Mouse (Mus musculus): Measurements from ENCODE around the gene S100pbp. TPM values are rescaled to one million over a fixed set of nuclear protein-coding genes. Genes with fewer than 3 reads are reported as not detected.

S100pbp gene
- polyA plus RNA-seq, 1 experiment from 2014 or later = 18.0 TPM

DNA sequence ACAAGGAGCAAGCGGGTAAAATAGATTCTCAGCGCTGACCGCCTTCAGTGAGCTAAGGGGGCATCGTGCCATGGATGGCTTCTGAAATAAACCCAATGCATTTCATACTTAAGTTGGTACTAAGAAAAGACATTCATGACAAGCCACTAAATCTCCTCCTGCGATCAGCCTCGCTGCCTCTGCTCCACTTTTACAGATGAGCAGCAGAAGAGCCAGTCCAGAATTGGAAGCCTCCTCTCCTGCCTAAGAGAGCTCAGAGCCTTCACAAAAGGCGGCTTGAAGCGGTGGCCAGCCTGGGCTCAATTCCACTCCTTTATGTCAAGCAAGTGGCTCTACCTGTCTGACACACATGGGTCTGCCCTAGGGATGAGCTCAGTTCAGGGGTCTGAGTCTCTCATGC, 72.8 kb downstream of the S100pbp start:
- peaks cover 39% of the 10 kb centered on the region for H3K27me3 ChIP-seq
- no peak overlapping the region for H3K9ac ChIP-seq
- WGBS = 94% methylated on average over 8 of the region's 8 CpGs
- no peak for ATAC-seq (ENCODE audit: low FRiP score)
- no peaks in the 10 kb centered on the region for H3K9me3 ChIP-seq
- H3K4me1 ChIP-seq (replicated peaks) = peaks cover 56% of the 10 kb centered on the region
- no peaks in the 10 kb centered on the region for H3K36me3 ChIP-seq
- H3K4me2 ChIP-seq = no peak overlapping the region
- H3K4me3 ChIP-seq = no peak overlapping the region
- H3K27ac ChIP-seq = no peak overlapping the region

DNA sequence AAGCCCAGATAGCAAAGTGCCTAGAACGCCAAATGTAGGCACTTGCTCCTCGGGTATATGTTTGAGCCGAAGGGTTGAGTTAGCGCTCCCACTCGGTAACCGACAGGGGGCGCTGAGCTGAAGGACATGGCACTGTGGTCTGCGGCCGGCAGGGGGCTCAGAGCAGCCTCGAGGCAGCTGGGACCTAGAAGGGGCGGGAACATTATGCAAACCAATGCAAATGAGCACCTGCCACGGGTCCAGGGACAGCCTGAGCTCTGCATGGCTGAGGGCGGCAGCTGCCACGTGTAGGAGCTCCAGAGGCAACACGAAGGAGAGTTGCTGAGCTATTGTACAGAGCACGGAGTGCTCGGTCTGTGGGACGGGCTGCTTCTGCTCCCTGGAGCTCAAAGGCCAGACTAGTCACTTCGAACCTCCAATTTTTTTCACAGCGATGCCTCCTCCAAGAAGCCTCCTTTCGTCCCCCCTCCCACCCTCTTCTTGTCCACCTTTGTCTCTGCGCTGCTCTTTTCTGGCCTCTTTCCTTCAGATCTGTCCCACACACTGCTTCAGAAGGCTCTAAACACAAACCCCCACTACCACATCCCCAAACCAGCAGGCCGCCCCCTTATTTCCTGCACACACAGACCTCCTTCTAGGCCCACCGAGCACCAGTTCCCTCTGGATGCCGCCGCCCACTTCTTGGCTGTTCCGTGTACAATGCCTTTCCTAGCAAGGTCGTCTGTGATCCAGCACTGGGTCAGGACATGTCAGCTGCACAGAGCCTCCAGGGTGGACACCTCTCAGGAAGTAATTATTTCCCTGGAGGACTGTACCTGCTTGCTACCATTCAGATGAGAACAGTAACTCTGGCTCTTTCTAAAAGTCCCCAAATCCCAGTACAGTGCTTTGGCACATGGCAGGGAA, 76.2 kb downstream of the S100pbp start:
- H3K9me3 ChIP-seq = no peaks in the 10 kb centered on the region
- peak overlapping the region; percentile 8; the same call in 1 of the 2 replicates for H3K27ac ChIP-seq
- H3K4me3 ChIP-seq = no peak overlapping the region
- H3K4me2 ChIP-seq = peak overlapping the region; percentile 21; the same call in 1 of the 2 replicates
- 28% methylated on average over 28 of the region's 28 CpGs for WGBS
- ATAC-seq (ENCODE audit: low FRiP score) = peak; percentile 79
- no peak overlapping the region for H3K9ac ChIP-seq
- no peaks in the 10 kb centered on the region for H3K36me3 ChIP-seq
- H3K4me1 ChIP-seq (replicated peaks) = peaks cover 36% of the 10 kb centered on the region
- peaks cover 21% of the 10 kb centered on the region; the same call in 1 of the 2 replicates for H3K27me3 ChIP-seq

DNA sequence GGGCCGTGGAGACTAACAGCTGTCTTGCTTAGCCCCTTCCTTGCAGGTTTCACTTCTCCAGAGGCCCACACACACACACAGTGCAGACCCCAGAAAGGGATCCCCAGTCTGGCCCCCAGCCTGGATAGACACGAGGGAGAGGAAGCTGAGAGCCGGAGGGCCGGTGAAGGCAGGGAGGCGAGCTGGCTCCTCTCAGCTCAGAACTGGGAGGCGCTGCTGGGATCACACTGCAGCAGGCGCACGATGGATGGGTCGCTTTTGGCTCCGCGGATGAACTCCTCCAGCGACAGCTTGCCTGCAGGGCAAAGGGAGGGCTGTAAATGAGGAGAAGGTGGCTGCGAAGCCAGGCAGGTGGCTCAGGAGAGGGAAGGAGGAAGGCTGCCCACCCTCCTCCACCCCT, 77.3 kb downstream of the S100pbp start:
- H3K27me3 ChIP-seq = peaks cover 28% of the 10 kb centered on the region
- 46% methylated on average over 13 of the region's 13 CpGs for WGBS
- H3K4me3 ChIP-seq = no peak overlapping the region
- peak overlapping the region; percentile 43; the same call in 1 of the 2 replicates for H3K9ac ChIP-seq
- ATAC-seq (ENCODE audit: low FRiP score) = no peak
- no peak overlapping the region for H3K27ac ChIP-seq
- no peaks in the 10 kb centered on the region for H3K36me3 ChIP-seq
- peak overlapping the region; percentile 15; the same call in 1 of the 2 replicates for H3K4me2 ChIP-seq
- no peaks in the 10 kb centered on the region for H3K9me3 ChIP-seq
- peaks cover 36% of the 10 kb centered on the region for H3K4me1 ChIP-seq (replicated peaks)

DNA sequence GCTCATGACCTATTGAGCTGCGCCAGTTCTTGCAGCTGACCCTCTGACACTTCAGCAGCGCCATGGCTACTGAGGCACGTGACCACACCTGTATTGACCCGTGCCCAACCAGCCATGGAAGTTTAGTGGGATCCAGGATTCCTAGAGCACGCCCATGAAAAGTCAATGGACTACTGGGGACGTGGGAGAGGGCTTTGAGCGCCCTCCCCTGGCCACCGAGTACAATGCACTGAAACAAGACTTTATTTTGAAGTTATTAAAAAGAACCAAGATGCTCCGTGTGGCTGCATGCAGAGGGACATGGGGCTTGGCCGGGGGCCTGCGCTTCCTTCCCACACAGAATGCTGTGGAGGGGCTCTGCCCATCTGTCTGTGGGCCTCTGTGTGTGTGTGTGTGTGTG, 78.2 kb downstream of the S100pbp start:
- no peak overlapping the region for H3K27ac ChIP-seq
- peaks cover 36% of the 10 kb centered on the region for H3K4me1 ChIP-seq (replicated peaks)
- ATAC-seq (ENCODE audit: low FRiP score) = no peak
- H3K4me2 ChIP-seq = no peak overlapping the region
- H3K4me3 ChIP-seq = no peak overlapping the region
- H3K36me3 ChIP-seq = no peaks in the 10 kb centered on the region
- H3K27me3 ChIP-seq = peaks cover 34% of the 10 kb centered on the region
- no peak overlapping the region for H3K9ac ChIP-seq
- 57% methylated on average over 11 of the region's 11 CpGs for whole genome bisulfite sequencing
- no peaks in the 10 kb centered on the region for H3K9me3 ChIP-seq

DNA sequence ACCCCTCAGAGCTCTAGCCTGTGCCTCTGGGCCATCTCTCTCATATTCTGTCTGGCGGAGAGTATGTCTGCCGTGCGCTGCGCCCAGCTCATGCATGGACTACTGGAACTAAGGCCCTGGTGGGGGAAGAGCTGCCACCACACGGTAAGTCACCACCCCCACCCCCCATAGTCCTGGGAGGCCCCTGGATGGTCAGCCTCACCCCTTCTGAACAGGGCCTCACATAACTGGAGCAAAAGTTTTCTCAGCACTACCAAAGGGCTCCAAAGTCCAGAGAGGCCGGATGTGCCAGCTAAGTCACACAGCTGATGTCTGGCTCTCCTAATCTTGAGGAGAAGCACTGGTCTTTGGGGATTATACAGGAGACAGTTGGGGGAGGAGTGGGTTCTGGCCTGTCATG, 78.7 kb downstream of the S100pbp start:
- Histone ChIP-seq H3K27me3 (peaks cover 39% of the 10 kb centered on the region), H3K36me3 (no peaks in the 10 kb centered on the region), H3K9ac (no peak overlapping the region), H3K4me3 (no peak overlapping the region), H3K27ac (no peak overlapping the region), H3K4me2 (no peak overlapping the region), H3K4me1 (replicated peaks) (peaks cover 36% of the 10 kb centered on the region), H3K9me3 (no peaks in the 10 kb centered on the region)
- WGBS = 87% methylated on average over 6 of the region's 6 CpGs
- ATAC-seq (ENCODE audit: low FRiP score) = no peak

DNA sequence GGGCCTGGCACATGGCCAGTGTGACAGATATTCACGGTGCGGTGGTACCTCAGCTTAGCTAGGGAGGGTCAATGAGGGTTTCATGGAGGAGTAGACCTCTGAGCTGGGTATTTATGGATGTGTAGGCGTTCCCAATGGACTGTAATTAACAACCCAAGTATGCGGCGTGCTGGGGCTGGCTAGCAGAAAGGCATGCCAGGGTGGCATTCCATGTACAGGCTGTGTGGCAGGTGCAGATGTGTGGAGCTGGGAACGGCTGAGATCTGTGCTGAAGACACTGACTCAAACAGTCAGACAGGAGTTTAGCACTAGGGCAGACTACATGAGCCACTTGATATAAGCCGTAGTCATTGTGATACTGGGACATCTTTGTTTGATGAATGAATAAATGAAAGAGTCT, 80.9 kb downstream of the S100pbp start:
- H3K9me3 ChIP-seq = no peaks in the 10 kb centered on the region
- H3K9ac ChIP-seq = no peak overlapping the region
- H3K4me3 ChIP-seq = no peak overlapping the region
- no peak overlapping the region for H3K4me2 ChIP-seq
- peaks cover 26% of the 10 kb centered on the region for H3K4me1 ChIP-seq (replicated peaks)
- 82% methylated on average over 7 of the region's 7 CpGs for WGBS
- no peaks in the 10 kb centered on the region for H3K36me3 ChIP-seq
- no peak for ATAC-seq (ENCODE audit: low FRiP score)
- H3K27ac ChIP-seq = no peak overlapping the region
- H3K27me3 ChIP-seq = peaks cover 57% of the 10 kb centered on the region

DNA sequence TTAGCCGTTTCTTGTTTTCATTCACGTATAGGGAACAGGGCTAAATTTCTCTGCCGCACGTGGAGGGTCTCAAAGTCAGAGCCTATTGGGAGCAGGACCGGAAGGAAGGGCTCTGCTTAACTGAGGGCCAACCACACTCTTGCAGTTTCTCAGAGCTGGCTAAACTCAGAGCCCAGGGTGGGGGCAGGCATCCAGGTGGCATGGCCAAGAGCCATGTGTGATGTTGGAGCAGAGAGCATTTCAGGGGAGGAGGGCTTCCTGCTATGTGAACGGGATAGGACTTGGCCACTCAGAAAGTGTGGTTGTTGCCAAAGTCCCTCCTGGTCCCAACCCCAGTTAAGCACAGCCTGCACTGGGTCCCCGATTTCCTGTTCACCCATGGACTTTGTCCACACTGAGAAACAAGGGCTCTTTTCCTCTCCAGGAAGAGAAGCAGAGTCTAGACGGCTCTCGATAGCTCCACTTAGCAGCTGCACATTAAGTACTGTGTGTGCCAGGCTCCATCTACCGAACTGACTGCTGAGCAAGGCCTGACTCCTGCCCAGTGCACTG, 82.1 kb downstream of the S100pbp start:
- Histone ChIP-seq H3K27me3 (peaks cover 63% of the 10 kb centered on the region), H3K4me2 (no peak overlapping the region), H3K4me3 (no peak overlapping the region), H3K36me3 (no peaks in the 10 kb centered on the region), H3K4me1 (replicated peaks) (peaks cover 14% of the 10 kb centered on the region), H3K9me3 (no peaks in the 10 kb centered on the region), H3K27ac (no peak overlapping the region), H3K9ac (no peak overlapping the region)
- 76% methylated on average over 10 of the region's 10 CpGs for WGBS
- ATAC-seq (ENCODE audit: low FRiP score) = no peak

DNA sequence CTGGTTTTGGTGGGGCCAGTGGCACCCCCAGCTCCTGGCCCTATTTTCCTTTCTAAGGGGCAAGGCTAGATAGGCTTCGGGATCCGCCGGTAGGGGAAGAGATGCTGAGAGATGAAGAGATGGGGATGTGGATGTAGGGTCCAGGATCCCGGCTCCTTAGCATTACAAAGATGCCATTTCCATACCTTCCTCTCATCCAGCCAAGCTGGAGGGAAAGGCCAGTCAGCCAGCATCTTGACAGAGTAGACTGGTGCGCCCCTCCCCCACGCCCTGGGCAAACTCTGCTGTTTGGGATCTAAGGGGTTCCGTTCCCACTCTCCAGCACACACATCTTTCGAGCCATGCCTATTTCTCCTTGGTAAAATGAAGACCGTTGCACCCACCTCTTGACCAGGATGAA, 83.5 kb downstream of the S100pbp start:
- Histone ChIP-seq H3K4me3 (no peak overlapping the region), H3K27ac (no peak overlapping the region), H3K27me3 (peaks cover 61% of the 10 kb centered on the region), H3K9me3 (no peaks in the 10 kb centered on the region), H3K36me3 (no peaks in the 10 kb centered on the region), H3K4me1 (replicated peaks) (peaks cover 6% of the 10 kb centered on the region), H3K4me2 (no peak overlapping the region), H3K9ac (no peak overlapping the region)
- no peak for ATAC-seq (ENCODE audit: low FRiP score)
- 18% methylated on average over 9 of the region's 9 CpGs for WGBS

DNA sequence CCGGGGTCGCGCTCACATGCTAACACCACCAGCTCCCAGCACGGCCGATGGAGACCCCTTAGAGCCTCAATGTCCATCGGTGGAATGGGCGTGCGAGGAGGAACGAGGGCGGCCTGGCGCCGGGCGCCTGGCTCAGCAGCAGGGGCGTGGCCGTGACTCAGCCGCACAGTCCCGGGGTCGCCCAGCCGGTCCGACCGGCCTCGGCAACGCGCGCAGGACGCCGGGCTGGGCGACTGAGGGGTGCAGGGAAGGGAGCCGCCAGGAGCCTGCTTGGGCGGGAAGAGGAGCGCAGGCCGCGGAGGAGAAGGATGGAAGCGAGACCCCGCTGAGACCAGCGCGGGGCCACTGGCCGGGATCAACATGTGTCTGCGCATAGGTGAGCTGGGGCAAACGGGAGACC, 84.2 kb downstream of the S100pbp start, which contains the start of gene Tmem54:
Gene Tmem54 (plus strand): TSS at position 193 of the 400 bp plus-strand sequence.
- peak within 1 kb of the TSS; percentile 58 for H3K9ac ChIP-seq
- peaks cover 6% of the 10 kb centered on the region for H3K4me1 ChIP-seq (replicated peaks)
- peak within 1 kb of the TSS; percentile 26 for H3K4me3 ChIP-seq
- no peaks in the 10 kb centered on the region for H3K36me3 ChIP-seq
- 2% methylated on average over 40 of the region's 40 CpGs for WGBS
- H3K27ac ChIP-seq = no peak within 1 kb of the TSS
- no peaks in the 10 kb centered on the region for H3K9me3 ChIP-seq
- no peak for ATAC-seq (ENCODE audit: low FRiP score)
- peaks cover 57% of the 10 kb centered on the region for H3K27me3 ChIP-seq
- H3K4me2 ChIP-seq = peak within 1 kb of the TSS; percentile 50

DNA sequence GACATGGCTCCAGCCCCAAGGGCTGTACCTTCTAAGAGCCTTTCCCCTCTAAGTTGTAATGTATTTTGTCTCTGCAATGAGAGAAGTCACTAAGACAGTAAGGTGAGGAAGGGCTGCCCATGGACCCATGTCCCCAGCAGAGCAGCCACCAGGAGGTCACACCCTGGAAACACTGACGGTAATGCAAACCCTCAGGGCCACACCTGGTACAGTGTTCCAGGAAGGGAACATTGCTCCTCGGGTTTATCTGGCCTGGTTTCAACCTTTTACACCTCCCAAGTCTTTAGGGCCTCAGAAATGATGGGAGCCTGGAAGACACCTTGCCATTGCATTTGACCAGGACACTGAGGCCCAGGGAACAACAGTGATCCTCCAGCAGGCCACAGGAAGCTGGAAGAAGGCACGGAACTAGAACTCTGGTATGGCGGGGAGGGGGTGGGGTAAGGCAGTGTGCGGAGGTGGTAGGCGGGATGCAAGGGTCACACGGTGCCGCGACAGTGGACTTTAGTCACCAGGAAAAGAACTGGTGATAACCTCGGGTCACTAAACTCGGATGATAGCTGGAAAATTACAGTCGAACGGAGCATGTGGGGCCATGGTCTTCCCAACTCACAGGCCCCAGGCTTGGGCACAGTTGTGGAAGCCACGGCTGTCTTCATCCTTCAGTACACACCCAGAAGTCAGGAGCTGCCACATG, 87.2 kb downstream of the S100pbp start:
- H3K4me2 ChIP-seq = no peak overlapping the region
- no peak overlapping the region for H3K27ac ChIP-seq
- H3K36me3 ChIP-seq = no peaks in the 10 kb centered on the region
- H3K27me3 ChIP-seq = peaks cover 40% of the 10 kb centered on the region
- H3K4me1 ChIP-seq (replicated peaks) = peaks cover 6% of the 10 kb centered on the region
- ATAC-seq (ENCODE audit: low FRiP score) = no peak
- 87% methylated on average over 14 of the region's 14 CpGs for WGBS
- no peaks in the 10 kb centered on the region for H3K9me3 ChIP-seq
- H3K4me3 ChIP-seq = no peak overlapping the region
- no peak overlapping the region for H3K9ac ChIP-seq
